Mouse (Mus musculus) kidney, adult 2 months (tissue): ENCODE measurements at regions not wholly inside any gene's neighbourhood (a gene's known extent, or its start where the extent isn't known, plus 50 kb on each side); places are given as distances from the start of the nearest gene placed in this dataset.
A peak's percentile ranks its signal among the peaks of the same experiment; 100 is the strongest.

Source experiments
- DNase-seq: peaks from one replicate; pipeline ENCODE4 v3.0.0; 2021
- H3K27ac ChIP-seq: fragments of 200-500 bp; 2 replicates; pipeline ENCODE4 v1.5.1; 2012; ENCODE audit warnings: low read depth, low read length, control low read depth, inconsistent platforms; ENCODE audit not compliant: insufficient read depth
- H3K27me3 ChIP-seq: fragments of 200-500 bp; replicated peaks from 2 replicates; pipeline ENCODE4 v1.6.1; 2012; ENCODE audit warnings: mild to moderate bottlenecking, moderate library complexity, low read length, inconsistent platforms; ENCODE audit not compliant: control insufficient read depth, insufficient read depth
- H3K36me3 ChIP-seq: fragments of 200-500 bp; 2 replicates; pipeline ENCODE4 v1.6.1; 2012; ENCODE audit warnings: mild to moderate bottlenecking, moderate library complexity, low read length, inconsistent platforms; ENCODE audit not compliant: control insufficient read depth, insufficient read depth
- H3K4me1 ChIP-seq: fragments of 200-500 bp; 2 replicates; pipeline ENCODE4 v1.6.1; 2011; ENCODE audit warnings: low read length; ENCODE audit not compliant: control insufficient read depth, insufficient read depth
- H3K4me3 ChIP-seq: fragments of 200-500 bp; 2 replicates; pipeline ENCODE4 v1.5.1; 2011; ENCODE audit warnings: mild to moderate bottlenecking, low read depth, low read length, control low read depth; ENCODE audit not compliant: insufficient read depth
- CTCF ChIP-seq: fragments of 200-500 bp; conservative IDR thresholded peaks from 2 replicates; pipeline ENCODE4 v1.5.1; 2011; ENCODE audit warnings: low read depth, mild to moderate bottlenecking, control low read depth, low read length, moderate library complexity, mixed read lengths; ENCODE audit not compliant: insufficient read depth, insufficient read length
- POLR2A ChIP-seq: fragments of 200-500 bp; IDR thresholded peaks from one replicate; pipeline ENCODE4 v1.6.1; 2011; ENCODE audit warnings: low read depth, low read length, control low read depth
- WGBS: fragments of 180-500 bp; shearing (Covaris S2); methylation state at CpG from one replicate; pipeline ENCODE4 v1.1.7; 2018; 5-methylcytosine and 5-hydroxymethylcytosine counted together

- 42% methylated on average over 7 of the region's 7 CpGs for WGBS
- Histone ChIP-seq H3K4me3 (no peak overlapping the region), H3K36me3 (no peaks in the 10 kb centered on the region), H3K4me1 (no peaks in the 10 kb centered on the region), H3K27ac (no peak overlapping the region), H3K27me3 (no peaks in the 10 kb centered on the region)
- TF ChIP-seq POLR2A (no peak), CTCF (no peak)
- no peak for DNase-seq
Observed at GRCm38 (mm10) chr9:88065777-88066176, 261.2 kb upstream of the Nt5e start.

GRCm38 (mm10) chr9:88068322-88068721, 258.7 kb upstream of the Nt5e start:
- Histone ChIP-seq H3K4me1 (no peaks in the 10 kb centered on the region), H3K27me3 (no peaks in the 10 kb centered on the region), H3K27ac (no peak overlapping the region), H3K36me3 (no peaks in the 10 kb centered on the region), H3K4me3 (no peak overlapping the region)
- DNase-seq, result no peak
- TF ChIP-seq POLR2A (no peak), CTCF (no peak)
- 85% methylated on average over 8 of the region's 8 CpGs for WGBS

- WGBS, result 19% methylated on average over 15 of the region's 15 CpGs
- TF ChIP-seq CTCF, result no peak
- Histone ChIP-seq H3K27me3 (no peaks in the 10 kb centered on the region), H3K27ac (no peak overlapping the region), H3K36me3 (no peaks in the 10 kb centered on the region), H3K4me3 (no peak overlapping the region), H3K4me1 (no peaks in the 10 kb centered on the region)
- DNase-seq, result peak; percentile 17
Observed at GRCm38 (mm10) chr9:88068881-88069304, 258.1 kb upstream of the Nt5e start.

GRCm38 (mm10) chr9:88069834-88070233, 257.2 kb upstream of the Nt5e start:
- WGBS, result 79% methylated on average over 13 of the region's 13 CpGs
- Histone ChIP-seq H3K4me3 (no peak overlapping the region), H3K27ac (no peak overlapping the region), H3K4me1 (no peaks in the 10 kb centered on the region), H3K27me3 (no peaks in the 10 kb centered on the region), H3K36me3 (no peaks in the 10 kb centered on the region)
- no peak for DNase-seq
- TF ChIP-seq POLR2A (no peak), CTCF (no peak)

GRCm38 (mm10) chr9:88073165-88073564, 253.8 kb upstream of the Nt5e start:
- DNase-seq, result peak; percentile 22
- Histone ChIP-seq H3K4me3 (no peak overlapping the region), H3K4me1 (no peaks in the 10 kb centered on the region), H3K27ac (no peak overlapping the region), H3K36me3 (no peaks in the 10 kb centered on the region), H3K27me3 (no peaks in the 10 kb centered on the region)
- TF ChIP-seq CTCF (peak; percentile 44; the same call in 1 of the 2 replicates), POLR2A (no peak)
- 14% methylated on average over 6 of the region's 6 CpGs for WGBS

- Histone ChIP-seq H3K27ac (no peak overlapping the region), H3K27me3 (no peaks in the 10 kb centered on the region), H3K36me3 (no peaks in the 10 kb centered on the region), H3K4me3 (no peak overlapping the region), H3K4me1 (no peaks in the 10 kb centered on the region)
- 70% methylated on average over 7 of the region's 7 CpGs for WGBS
- no peak for DNase-seq
- TF ChIP-seq POLR2A, result no peak
- no peak for TF ChIP-seq CTCF
Observed at GRCm38 (mm10) chr9:88073579-88073978, 253.4 kb upstream of the Nt5e start.

- no peak overlapping the region for H3K27ac ChIP-seq
- WGBS, result 33% methylated on average over 5 of the region's 5 CpGs
- no peak for DNase-seq
- no peak overlapping the region for H3K4me3 ChIP-seq
- TF ChIP-seq CTCF, result no peak
- TF ChIP-seq POLR2A, result no peak
- H3K27me3 ChIP-seq, result no peaks in the 10 kb centered on the region
- no peaks in the 10 kb centered on the region for H3K4me1 ChIP-seq
- no peaks in the 10 kb centered on the region for H3K36me3 ChIP-seq
Observed at GRCm38 (mm10) chr9:88082931-88083479, 244.0 kb upstream of the Nt5e start.
